Mouse (Mus musculus): ENCODE data around the gene Cd59a.

Gene Cd59a

GRCm38 (mm10) chr2:104135920-104136319 lies 40.3 kb downstream of the Cd59a start:
- no peak for DNase-seq (ENCODE audit: low spot score in 2 of 2)

DNA sequence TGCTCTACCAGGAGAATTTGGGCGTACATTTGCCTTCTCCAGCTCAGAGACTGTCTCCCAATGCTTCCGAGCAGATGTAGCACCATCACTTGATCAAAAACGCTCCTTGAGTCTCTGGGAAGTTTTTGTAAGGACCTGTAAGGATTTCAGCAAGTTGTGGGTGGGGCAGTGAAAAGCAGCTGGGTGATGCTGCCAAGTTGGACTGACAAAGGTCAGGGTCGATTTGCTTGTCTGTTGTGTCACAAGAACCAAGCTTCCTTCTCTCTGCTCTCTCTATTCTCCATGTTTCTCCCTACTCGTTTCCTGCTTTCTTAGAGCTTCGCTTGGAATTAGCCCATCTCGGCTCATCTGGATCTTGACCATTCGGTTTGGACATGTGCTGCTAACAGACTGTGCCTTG lies 46.5 kb downstream of the Cd59a start:
- DNase-seq (ENCODE audit: low spot score in 2 of 2) = no peak

- no peak for DNase-seq (ENCODE audit: low spot score in 2 of 2)
Observed at GRCm38 (mm10) chr2:104144004-104144403, 48.4 kb downstream of the Cd59a start.

- DNase-seq (ENCODE audit: low spot score in 2 of 2) = no peak
Observed at GRCm38 (mm10) chr2:104145983-104146382, 50.4 kb downstream of the Cd59a start.

DNA sequence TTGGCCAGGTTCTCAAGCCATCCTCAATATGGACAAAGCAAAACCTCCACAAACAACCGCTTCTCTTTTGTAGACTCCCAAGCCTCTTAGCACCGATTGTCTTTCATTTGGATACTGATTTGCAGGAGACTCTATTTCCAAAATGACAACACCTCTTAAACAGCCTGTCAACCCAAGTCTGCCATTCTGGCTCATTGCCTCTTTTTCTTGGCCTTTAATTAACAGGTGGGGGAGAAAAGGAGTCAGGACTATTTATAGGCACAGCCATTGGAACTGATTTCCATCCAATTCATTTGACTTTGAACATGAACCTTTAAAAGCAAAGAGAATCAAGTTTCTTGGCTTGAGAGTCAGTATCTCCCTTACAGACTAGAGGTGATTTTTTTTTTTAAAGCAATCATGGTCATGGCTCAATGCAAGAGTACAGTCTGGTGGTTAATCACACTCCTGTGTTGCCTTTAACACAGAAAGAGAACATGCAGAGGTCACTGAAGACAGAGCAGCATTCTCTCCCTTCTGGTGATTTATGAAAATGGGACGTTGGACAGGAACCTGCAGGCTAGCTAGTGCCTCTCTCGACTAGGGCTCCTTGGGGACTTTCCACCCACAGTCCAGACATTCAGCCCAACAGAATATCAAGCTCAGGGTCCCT lies 52.4 kb downstream of the Cd59a start:
- DNase-seq (ENCODE audit: low spot score in 2 of 2) = no peak

DNA sequence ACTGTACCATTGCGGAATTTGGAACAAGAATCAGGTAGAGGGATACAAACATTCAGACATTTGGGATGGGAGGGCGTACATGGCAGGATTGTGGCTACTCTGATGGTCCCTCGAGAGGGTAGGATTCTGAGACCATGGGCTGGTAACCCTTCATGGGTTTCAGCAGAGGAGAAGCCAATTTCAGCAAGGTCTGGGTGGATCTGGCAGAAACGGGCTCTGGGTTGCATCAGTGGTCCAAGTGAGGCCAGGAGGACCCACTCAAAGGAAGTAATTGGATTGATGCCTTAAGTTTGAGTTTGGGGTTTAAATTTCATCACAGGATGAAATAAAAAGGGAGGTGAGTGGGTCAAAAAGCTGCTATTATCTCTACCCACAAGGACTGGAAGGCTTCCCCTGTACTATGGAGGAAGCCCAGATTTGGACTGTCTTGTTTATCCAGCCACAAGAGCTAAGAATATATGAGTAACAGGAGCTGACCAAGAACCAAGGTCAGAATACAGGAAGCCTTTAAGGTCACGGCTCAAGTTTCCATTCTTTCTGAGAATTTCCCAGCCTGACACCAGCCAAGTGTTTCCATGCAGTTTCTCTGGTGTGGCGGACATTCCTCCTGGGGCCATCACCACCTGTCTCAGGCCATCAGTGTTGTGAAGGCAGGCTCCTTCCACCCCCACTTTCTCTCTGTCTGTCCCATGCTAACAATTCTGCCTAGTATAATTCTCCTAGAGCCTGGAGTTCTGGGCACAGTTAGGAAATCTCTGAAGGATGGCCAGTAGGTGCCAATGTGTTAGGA lies 55.2 kb downstream of the Cd59a start:
- no peak for DNase-seq (ENCODE audit: low spot score in 2 of 2)

- no peak for DNase-seq (ENCODE audit: low spot score in 2 of 2)
Observed at GRCm38 (mm10) chr2:104153345-104153744, 57.7 kb downstream of the Cd59a start.

- DNase-seq (ENCODE audit: low spot score in 2 of 2) = no peak
Observed at GRCm38 (mm10) chr2:104153876-104154275, 58.3 kb downstream of the Cd59a start.

GRCm38 (mm10) chr2:104157831-104158230 lies 62.2 kb downstream of the Cd59a start:
- DNase-seq (ENCODE audit: low spot score in 2 of 2) = no peak

DNA sequence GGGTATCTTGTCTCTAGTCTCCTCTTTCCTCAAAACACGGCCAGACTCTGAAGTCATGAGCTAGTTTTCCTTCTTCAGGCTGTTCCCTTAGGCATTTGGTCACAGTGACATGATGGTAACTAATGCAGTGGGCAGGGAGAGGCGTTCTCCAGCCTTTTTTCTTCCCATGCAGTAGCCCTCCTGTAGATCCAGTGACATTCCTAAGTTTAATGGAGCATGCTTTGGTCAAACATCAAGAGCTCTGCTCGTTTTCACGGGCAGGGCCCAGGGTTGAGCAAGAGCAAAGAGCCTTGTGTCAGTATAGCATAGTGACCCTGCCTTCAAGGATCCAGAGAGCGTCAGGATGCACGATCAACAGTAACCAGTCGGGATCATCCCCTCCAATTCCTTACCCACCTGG lies 67.8 kb downstream of the Cd59a start:
- no peak for DNase-seq (ENCODE audit: low spot score in 2 of 2)

DNA sequence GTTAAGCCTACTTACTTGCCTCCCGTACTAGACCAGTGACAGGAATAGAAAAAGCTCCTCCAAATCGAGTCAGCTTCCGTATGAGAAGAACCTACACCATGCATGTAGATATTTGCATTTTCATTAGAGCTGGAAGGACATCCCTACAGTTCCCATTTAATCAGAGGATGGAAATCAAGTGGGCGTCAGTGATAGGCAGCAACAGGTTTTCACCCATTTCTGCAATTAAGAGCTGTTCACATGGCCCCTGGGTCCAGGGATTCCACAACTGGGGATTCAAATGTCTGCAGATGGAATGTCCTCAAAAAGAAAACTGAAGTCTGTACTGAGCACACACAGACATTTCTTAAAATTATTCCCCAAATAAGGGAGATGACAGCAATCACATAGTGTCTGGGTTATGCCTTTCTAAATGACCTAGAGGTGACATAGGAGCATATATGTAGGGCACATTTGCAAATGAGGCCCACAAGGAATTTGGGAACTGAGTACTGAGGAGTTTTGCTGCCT lies 68.4 kb downstream of the Cd59a start:
- DNase-seq (ENCODE audit: low spot score in 2 of 2) = no peak
